Mouse (Mus musculus) stomach, postnatal 0 days (tissue): ENCODE measurements around the gene Cela1.
A peak's percentile ranks its signal among the peaks of the same experiment; 100 is the strongest.

Experiments
- CTCF ChIP-seq: IDR thresholded peaks from 2 replicates; pipeline ENCODE4 v1.5.1; 2016; ENCODE audit warnings: antibody characterized with exemption, low read depth, mild to moderate bottlenecking, moderate library complexity
- EP300 ChIP-seq: optimal IDR thresholded peaks from 2 replicates; pipeline ENCODE3; 2016; ENCODE audit warnings: antibody characterized with exemption

DNA sequence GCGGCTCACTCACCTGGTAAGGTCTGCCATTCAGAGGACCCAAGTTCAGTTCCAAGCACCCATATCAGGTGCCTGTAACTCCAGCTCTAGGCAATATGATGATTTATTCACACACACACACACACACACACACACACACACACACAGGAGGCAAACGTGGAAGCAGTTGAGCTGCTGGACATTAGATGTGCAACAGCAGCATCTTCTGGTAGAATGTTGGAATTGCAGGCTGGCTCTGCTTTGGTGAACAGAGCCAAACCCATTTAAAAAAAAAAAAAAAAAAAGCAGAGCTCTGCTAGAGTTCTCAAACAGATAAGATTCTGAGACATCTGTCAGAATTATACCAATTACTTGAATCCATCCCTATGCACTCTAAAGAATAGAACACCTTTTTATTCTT is 4.7 kb downstream of the Cela1 start:
- TF ChIP-seq EP300 (no peak), CTCF (peak; percentile 95)
